Mouse (Mus musculus): Measurements from ENCODE around the gene Mvd.

The Mvd gene

GRCm38 (mm10) chr8:122443262-122444006 lies at the start of gene Mvd:
TSS of gene Mvd (minus strand) at chr8:122443422.
- DNase-seq (ENCODE audit: low read depth, low spot score), result peak; percentile 100

GRCm38 (mm10) chr8:122488387-122488786 lies 45.2 kb upstream of the Mvd start:
- no peak for DNase-seq (ENCODE audit: low read depth, low spot score)

GRCm38 (mm10) chr8:122484831-122485230 lies 41.6 kb upstream of the Mvd start:
- no peak for DNase-seq (ENCODE audit: low read depth, low spot score)

- DNase-seq (ENCODE audit: low read depth, low spot score), result no peak
Observed at GRCm38 (mm10) chr8:122483877-122484276, 40.7 kb upstream of the Mvd start.

GRCm38 (mm10) chr8:122482448-122482847 lies 39.2 kb upstream of the Mvd start:
- DNase-seq (ENCODE audit: low read depth, low spot score), result no peak

GRCm38 (mm10) chr8:122475580-122476320 lies 32.5 kb upstream of the Mvd start, which contains the start of the genes Rnf166 and Ctu2:
TSS of gene Rnf166 (minus strand) at chr8:122476064.
TSS of gene Ctu2 (plus strand) at chr8:122476143.
- DNase-seq (ENCODE audit: low read depth, low spot score), result peak; percentile 96

GRCm38 (mm10) chr8:122474951-122475560 lies 31.8 kb upstream of the Mvd start:
- no peak for DNase-seq (ENCODE audit: low read depth, low spot score)

GRCm38 (mm10) chr8:122473911-122474421 lies 30.7 kb upstream of the Mvd start:
- DNase-seq (ENCODE audit: low read depth, low spot score), result no peak

- no peak for DNase-seq (ENCODE audit: low read depth, low spot score)
Observed at GRCm38 (mm10) chr8:122470691-122471090, 27.5 kb upstream of the Mvd start.

GRCm38 (mm10) chr8:122469965-122470364 lies 26.7 kb upstream of the Mvd start:
- DNase-seq (ENCODE audit: low read depth, low spot score), result no peak

- no peak for DNase-seq (ENCODE audit: low read depth, low spot score)
Observed at GRCm38 (mm10) chr8:122469407-122469806, 26.2 kb upstream of the Mvd start.

GRCm38 (mm10) chr8:122467816-122468215 lies 24.6 kb upstream of the Mvd start:
- no peak for DNase-seq (ENCODE audit: low read depth, low spot score)

- no peak for DNase-seq (ENCODE audit: low read depth, low spot score)
Observed at GRCm38 (mm10) chr8:122464985-122465384, 21.8 kb upstream of the Mvd start.

GRCm38 (mm10) chr8:122463651-122464640 lies 20.7 kb upstream of the Mvd start:
- DNase-seq (ENCODE audit: low read depth, low spot score), result no peak

GRCm38 (mm10) chr8:122462510-122462909 lies 19.3 kb upstream of the Mvd start:
- DNase-seq (ENCODE audit: low read depth, low spot score), result no peak

GRCm38 (mm10) chr8:122461473-122462148 lies 18.4 kb upstream of the Mvd start:
- DNase-seq (ENCODE audit: low read depth, low spot score), result no peak

GRCm38 (mm10) chr8:122460524-122461472 lies 17.6 kb upstream of the Mvd start, which contains the start of gene Snai3:
TSS of gene Snai3 (minus strand) at chr8:122460733.
- DNase-seq (ENCODE audit: low read depth, low spot score), result peak; percentile 54

GRCm38 (mm10) chr8:122459990-122460389 lies 16.8 kb upstream of the Mvd start:
- no peak for DNase-seq (ENCODE audit: low read depth, low spot score)

Measured in mesoderm, embryonic 11.5 days (tissue).